Comparison of ENCODE assay signal across 15 mouse cellular contexts in the genomic region with DNA sequence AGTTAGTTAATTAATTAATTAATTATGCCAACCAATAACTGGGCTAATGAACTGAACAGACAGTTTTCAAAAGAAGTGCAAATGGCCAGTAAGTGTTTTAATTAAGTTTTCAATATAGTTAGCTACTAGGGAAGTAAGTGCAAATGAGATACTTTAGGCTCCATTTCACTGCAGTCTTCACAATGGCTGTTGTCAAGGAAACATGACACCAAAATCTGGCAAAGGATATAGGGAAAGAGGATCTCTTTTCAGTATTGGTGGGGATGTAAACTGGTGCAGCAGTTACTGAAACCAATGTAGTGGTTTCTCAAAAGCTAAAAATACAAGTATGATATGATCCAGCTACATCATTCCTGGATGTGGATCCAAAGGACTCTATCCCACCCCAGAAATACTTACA.
"Had no signal": no experiment of that assay in that cellular context is flagged by ENCODE, and none has a peak within 500 bp of the region (broad histone marks: within the 10 kb centered on the region; RNA-seq: fewer than 3 reads in every experiment).

No protein-coding gene starts in this region.

- H3K9ac ChIP-seq: liver, postnatal 0 days; lung, embryonic 15.5 days; midbrain, embryonic 13.5 days; midbrain, embryonic 15.5 days had no signal

- H3K4me3 ChIP-seq: lung, embryonic 15.5 days; megakaryocyte, embryonic 14.5 days; midbrain, embryonic 13.5 days; midbrain, embryonic 15.5 days had no signal

- H3K27me3 ChIP-seq: lung, embryonic 15.5 days; megakaryocyte, embryonic 14.5 days; midbrain, embryonic 13.5 days; midbrain, embryonic 15.5 days had no signal

- ATAC-seq: liver, postnatal 0 days; lung, postnatal 0 days; midbrain, embryonic 13.5 days; midbrain, embryonic 15.5 days had no signal

- H3K9me3 ChIP-seq: lung, embryonic 15.5 days; megakaryocyte, embryonic 14.5 days; midbrain, embryonic 13.5 days; midbrain, embryonic 15.5 days had no signal

- H3K27ac ChIP-seq: lung, embryonic 15.5 days; macrophage; midbrain, embryonic 13.5 days; midbrain, embryonic 15.5 days had no signal

- H3K4me1 ChIP-seq: lung, embryonic 15.5 days; midbrain, embryonic 13.5 days; midbrain, embryonic 15.5 days had no signal

- DNase-seq: liver, postnatal 0 days; lung, adult 2 months; lung, postnatal 14 days; lung, postnatal 36 days; right cerebral cortex, postnatal 14 days; thymus, adult 18-20 months; thymus, postnatal 14 days; thymus, postnatal 36 days had no signal

- H3K4me2 ChIP-seq: lung, embryonic 15.5 days; midbrain, embryonic 11.5 days; midbrain, embryonic 13.5 days; midbrain, embryonic 15.5 days had no signal
